Mouse (Mus musculus): ENCODE results near the gene Rph3al.

Gene Rph3al

GRCm38 (mm10) chr11:75938379-75938906 lies at the start of gene Rph3al:
Gene Rph3al, minus strand, starts transcription at chr11:75938429.
- no peak for DNase-seq (ENCODE audit: inconsistent ontology term)

DNA sequence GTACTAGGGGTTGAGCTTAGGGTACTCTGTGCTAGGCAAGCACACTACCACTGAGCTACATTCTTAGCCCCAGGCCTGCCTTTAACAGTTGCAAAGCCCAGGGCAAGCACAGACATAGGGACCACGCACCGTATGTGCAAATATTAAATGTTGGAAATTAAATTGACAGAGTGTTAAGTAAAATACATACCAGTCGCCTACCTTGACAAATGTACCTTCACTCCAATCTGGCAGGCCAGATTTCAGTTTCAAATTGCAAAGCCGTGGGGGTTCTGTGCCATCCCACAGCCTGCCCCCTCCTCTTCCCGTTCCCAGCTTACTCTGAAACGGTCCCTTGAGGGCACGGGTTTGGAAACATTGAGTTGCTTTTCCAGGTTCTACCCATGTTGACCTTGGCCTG lies 47.7 kb upstream of the Rph3al start:
- no peak for DNase-seq (ENCODE audit: inconsistent ontology term)

DNA sequence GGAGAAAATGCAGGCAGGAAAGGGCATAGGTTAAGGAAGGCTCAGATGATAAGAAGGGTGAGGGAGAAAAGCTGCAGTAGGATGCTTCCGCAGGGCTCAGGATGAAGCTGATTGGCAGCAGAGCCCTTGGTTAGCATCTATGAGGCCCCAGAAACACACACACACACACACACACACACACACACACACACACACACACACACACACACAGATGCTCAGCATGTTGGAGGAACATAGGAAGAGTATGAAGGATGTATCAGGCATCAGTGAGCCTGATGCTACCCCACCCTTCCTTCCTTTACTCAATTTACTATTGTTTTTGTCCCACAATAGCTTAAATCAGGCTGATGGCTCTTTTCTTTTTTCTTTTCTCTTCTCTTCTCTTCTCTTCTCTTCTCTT lies 46.4 kb upstream of the Rph3al start:
- no peak for DNase-seq (ENCODE audit: inconsistent ontology term)

DNA sequence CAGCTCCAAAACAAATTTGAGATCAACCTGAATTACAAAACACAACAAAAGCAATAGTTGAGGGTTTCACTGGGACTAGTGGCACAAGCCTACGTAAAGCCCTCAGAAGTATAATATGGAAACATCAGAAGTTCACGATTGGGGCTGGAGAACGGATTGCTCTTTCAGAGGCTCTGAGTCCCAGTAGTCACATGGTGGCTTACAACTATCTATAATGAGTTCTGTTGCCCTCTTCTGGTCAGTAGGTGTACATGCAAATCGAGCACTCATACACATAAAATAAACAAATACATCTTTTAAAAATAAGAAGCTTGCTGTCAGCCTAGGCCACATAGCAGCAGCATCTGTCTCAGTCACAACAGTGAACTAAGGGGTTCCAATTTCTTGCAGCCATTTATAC lies 45.0 kb upstream of the Rph3al start:
- no peak for DNase-seq (ENCODE audit: inconsistent ontology term)

DNA sequence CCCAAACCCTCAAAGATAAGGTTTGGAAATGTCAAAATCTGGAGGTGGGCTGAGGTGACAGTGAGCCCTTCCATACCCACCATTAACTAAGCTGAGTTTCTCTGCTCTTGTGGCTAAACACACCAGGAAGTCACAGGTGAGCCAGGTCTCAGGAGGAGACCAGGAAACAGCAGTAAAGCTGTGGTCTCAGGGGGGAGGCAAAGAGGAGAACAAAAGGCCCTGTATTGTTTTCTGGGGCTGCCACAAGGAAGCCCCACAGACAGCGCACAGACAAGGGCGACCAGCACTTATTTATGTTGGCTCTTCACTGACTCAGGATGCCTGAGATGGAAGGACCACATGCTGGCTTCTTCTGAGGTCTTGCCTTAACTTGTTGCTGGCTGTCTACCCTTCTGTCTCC lies 42.2 kb upstream of the Rph3al start:
- no peak for DNase-seq (ENCODE audit: inconsistent ontology term)

- no peak for DNase-seq (ENCODE audit: inconsistent ontology term)
Observed at GRCm38 (mm10) chr11:75978051-75978450, 39.8 kb upstream of the Rph3al start.

GRCm38 (mm10) chr11:75976748-75977147 lies 38.5 kb upstream of the Rph3al start:
- no peak for DNase-seq (ENCODE audit: inconsistent ontology term)

- DNase-seq (ENCODE audit: inconsistent ontology term): no peak
Observed at GRCm38 (mm10) chr11:75973988-75974387, 35.8 kb upstream of the Rph3al start.

DNA sequence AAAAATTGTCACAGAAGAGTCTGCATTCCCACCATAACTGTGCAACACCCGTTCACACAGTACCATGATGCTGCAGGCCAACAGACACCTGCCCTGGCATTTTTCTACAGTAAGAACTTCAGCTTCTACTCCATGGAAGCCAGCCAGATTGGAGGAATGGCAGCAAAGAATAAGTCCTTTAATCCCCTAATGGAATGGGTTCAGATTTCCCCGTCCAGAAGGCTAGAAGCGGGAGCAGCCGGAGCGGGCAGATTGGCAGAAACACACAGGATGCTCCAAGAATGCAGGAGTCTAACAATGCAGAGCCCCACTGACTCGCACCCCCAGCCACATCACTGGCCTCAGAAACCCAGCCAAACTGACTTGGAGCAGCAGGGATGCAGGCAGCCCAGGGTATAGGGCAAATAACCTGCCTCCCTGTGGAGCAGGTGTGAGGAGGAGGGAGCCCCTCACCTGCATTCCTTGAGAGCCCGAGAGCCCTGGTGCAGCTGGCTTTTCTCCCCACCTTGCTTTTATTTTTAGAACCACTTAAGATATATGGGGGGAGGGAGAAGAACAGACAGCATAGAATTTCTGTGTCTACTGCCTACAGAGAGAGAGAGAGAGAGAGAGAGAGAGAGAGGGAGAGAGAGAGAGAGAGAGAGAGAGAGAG lies 34.8 kb upstream of the Rph3al start:
- peak; percentile 61 for DNase-seq (ENCODE audit: inconsistent ontology term)

- DNase-seq (ENCODE audit: inconsistent ontology term): no peak
Observed at GRCm38 (mm10) chr11:75972188-75972587, 34.0 kb upstream of the Rph3al start.

DNA sequence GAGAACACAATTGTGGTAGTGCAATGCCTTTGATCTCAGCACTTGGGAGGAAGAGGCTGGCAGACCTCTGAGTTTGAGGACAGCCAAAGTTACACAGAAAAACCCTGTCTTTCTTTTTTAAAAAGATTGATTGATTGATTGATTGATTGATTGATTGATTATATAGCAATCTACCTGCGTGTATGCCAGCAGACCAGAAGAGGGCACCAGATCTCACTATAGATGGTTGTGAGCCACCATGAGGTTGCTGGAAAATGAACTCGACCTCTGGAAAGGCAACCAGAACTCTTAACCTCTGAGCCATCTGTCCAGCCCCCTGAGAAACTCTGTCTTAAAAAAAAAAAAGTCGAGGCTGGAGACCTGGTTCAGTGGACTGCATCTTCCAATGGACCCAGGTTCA lies 32.4 kb upstream of the Rph3al start:
- no peak for DNase-seq (ENCODE audit: inconsistent ontology term)

DNA sequence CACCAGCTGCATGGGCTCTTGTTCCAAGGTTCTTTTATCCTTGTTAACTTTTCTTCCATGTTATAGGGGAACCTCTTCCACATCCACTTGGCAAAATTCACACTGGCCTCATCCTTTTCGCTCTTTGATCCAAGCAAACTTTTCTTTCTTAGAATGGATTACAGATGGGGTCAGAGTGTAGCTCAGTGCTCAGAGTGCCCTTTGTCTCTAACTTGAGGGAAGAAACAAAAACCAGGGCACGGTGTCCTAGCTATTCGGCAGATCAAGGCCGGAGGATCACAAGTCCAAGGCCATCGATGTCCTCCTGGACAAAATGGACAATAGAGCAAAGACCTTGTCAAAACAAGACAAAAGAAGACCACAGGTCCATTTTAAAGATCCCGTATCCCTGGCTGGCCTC lies 30.5 kb upstream of the Rph3al start:
- DNase-seq (ENCODE audit: inconsistent ontology term): no peak

DNA sequence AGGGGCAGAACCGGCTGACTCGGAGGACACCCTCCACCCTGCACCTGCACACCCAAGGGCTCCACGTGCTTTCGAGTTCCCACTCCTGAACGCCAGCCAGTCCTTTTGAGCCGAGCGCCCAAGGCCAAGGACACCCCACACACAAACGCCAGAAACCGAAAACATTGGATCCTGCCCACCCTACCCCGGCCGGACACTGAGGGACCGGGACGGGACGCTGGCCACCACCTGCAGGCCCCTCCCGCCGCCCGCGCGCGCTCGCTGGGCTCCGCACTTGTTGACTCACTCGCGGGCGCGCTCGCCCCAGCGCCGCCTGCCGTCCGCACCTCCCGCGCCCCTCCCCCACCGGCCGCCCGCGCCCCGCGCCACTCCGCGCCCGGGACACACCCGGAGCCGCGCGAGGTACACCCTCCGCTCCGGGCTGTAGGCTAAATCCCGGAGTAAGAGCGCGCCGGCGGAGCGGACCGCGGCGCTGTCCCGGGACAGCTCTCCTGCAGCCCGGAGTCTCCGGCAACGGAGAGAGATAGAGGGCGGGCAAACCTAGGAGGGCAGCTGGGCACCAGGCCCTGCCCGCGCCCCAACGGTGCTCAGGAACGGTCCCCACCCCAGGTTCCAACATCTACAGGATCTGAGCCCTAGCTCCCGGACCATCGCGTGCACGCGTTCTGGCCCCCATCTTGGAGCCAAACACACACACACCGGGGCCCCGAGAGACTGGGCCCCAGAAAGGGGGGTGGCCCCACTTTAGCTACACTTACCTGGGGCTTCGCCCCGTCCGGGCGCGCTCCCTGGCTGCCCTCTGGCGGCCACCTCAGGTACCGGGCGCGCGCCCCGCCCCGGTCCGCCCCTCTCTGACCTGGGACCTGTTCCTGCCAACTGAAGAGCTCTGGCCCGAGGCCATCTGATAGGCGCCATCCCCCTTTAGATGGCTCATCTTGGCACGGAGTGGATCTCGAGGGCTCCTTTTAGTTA lies 28.5 kb upstream of the Rph3al start:
- DNase-seq (ENCODE audit: inconsistent ontology term): peak; percentile 83

DNA sequence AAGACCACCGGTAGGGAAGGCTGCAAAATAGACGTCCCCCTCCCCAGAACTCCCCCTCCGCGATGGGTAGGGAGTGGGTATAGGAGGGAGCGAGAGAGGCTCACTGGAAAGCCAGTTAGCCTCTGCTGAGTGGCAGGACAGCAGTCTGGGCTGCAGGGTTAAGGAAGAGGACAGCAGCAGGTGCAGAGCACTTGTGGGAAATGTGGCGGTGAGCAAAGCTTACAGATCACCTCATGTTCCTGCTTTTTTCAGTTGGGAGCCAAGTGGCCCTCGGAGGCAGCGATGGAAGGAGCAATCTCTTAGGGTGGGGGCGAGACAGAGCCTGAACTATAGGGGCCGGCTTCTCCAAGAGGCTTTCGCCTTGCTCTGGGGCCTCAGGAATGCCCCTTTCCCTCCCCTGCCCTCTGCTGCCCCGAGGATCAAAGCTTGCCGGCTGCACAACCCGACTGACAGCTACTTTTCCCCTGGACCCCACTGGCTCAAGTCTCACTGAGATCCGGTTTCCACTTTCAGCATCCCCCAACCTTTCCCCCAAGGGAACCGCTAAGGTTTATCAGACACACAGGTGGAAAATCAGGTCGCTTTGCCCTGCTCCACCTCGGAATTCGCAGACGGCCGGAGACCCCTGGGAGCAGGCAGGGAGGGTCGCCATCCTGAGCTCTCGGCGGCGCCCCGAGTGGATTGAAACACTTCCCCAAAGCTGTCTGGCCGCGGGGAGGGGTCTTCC lies 27.6 kb upstream of the Rph3al start:
- DNase-seq (ENCODE audit: inconsistent ontology term): no peak

DNA sequence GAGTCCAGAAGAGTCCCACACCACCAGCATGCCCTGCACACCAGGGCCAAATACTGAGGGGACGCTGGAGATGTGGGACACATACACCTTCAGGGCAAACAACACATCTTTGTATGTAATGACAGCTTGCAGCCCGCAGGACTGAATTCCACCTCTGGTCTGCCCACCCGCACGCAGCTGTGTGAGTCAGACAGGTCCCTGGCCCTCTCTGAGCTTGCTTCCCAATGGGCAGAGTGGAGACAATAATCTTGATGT lies 26.2 kb upstream of the Rph3al start:
- DNase-seq (ENCODE audit: inconsistent ontology term): no peak

- DNase-seq (ENCODE audit: inconsistent ontology term): no peak
Observed at GRCm38 (mm10) chr11:75963730-75964475, 25.7 kb upstream of the Rph3al start.

DNA sequence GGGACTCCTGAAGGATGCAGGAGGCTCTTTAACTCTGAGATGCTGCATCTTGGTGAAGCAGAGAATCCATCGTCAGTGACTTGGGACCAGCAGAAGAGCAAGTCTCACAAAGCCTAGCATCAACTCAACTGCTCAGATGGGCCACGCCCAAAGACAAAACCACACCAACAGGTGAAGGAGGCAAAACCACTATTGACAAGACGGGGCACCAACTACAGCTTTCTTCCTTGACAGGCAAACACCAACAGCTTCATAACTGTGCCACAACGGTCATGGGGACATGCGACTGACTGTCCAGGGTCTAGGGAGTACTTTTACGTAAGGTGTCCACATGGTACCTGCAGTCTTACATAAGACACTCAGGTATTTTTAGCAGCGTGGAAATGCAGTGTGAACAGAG lies 23.6 kb upstream of the Rph3al start:
- DNase-seq (ENCODE audit: inconsistent ontology term): no peak

DNA sequence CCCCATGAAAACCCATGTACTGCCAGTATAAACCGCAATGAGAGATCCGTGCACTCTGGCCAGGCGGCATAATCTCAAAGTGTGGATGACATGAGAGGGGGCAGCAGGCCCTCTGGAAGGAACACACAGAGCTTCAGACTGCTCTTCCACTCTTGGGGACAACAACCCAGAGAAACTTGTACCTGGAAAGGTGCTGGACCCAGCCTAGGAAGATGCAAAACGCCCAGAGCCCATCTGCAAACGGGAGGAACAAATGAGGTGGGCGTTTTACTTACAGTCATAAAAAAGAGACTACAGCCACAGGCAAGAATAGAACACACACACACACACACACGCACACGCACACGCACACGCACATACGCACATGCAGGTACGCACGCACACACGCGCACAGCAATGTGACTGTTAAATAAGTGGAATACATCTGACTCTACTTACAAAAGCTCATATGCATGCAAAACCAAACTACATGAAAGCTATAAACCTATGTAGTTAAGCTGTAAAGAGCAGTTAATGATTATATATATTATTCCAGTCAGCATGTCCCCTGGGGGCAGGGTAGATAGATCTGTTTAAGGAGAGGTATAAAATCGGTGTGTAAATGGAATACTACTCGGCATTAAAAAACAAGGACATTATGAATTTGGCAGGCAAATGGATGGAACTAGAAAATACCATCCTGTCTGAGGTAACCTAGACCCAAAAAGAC lies 19.0 kb upstream of the Rph3al start:
- DNase-seq (ENCODE audit: inconsistent ontology term): no peak

- no peak for DNase-seq (ENCODE audit: inconsistent ontology term)
Observed at GRCm38 (mm10) chr11:75956651-75957050, 18.4 kb upstream of the Rph3al start.

- no peak for DNase-seq (ENCODE audit: inconsistent ontology term)
Observed at GRCm38 (mm10) chr11:75954896-75955295, 16.7 kb upstream of the Rph3al start.

DNA sequence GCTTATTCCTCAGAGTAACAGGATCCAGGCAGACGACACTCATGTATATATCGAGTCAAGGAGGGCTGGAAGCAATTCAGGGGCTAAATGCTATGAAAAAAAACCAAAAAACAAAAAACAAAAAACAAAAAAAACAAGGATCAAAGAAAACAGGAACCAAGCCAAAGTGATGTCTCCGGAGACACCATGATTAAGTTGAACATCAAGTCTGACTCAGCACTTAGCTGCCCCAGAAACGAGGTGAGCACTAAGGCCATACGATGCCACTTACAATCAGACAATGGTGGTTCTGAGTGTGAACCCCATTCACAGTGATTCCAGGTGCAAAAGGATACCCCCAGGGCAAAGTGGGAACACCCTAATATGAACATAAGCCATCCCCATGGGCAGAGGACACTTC lies 13.7 kb upstream of the Rph3al start:
- no peak for DNase-seq (ENCODE audit: inconsistent ontology term)
